In genomic region chr5:117574894-117575293, GRCm38 (mm10) we compare ENCODE assay signal across 13 mouse cellular contexts.
DNase-seq lines count a peak whose midpoint lies in the region; ATAC-seq and TF ChIP-seq lines count a peak whose summit lies in the region.
"Had no signal": no experiment of that assay in that cellular context is flagged by ENCODE, and none has a peak within 500 bp of the region (broad histone marks: within the 10 kb centered on the region; RNA-seq: fewer than 3 reads in every experiment).

No protein-coding gene starts in this region.

- no peaks in the 10 kb centered on the region for H3K27me3 ChIP-seq in forebrain, embryonic 15.5 days
- no peaks in the 10 kb centered on the region for H3K27me3 ChIP-seq in forebrain, postnatal 0 days (ENCODE audit: insufficient read depth, low read length)
- H3K27me3 ChIP-seq in intestine, postnatal 0 days (replicated peaks; ENCODE audit: control insufficient read depth, insufficient read depth, low read length): no peaks in the 10 kb centered on the region
- no peaks in the 10 kb centered on the region for H3K27me3 ChIP-seq in hindbrain, embryonic 11.5 days (ENCODE audit: control insufficient read depth, insufficient read depth, low read length)
- H3K27me3 ChIP-seq: CH12.LX; stomach, embryonic 15.5 days had no signal

- ATAC-seq in forebrain, embryonic 15.5 days (replicated peaks): no peak
- ATAC-seq in forebrain, postnatal 0 days: no peak
- no peak for ATAC-seq in intestine, postnatal 0 days
- ATAC-seq in hindbrain, embryonic 11.5 days (ENCODE audit: low FRiP score): no peak

- no peak for TF ChIP-seq CTCF in forebrain, postnatal 0 days (IDR thresholded peaks at IDR 0.05; ENCODE audit: low read depth)
- TF ChIP-seq CTCF in intestine, postnatal 0 days (IDR thresholded peaks at IDR 0.05; ENCODE audit: low read depth): no peak

- DNase-seq in forebrain, postnatal 0 days: no peak
- DNase-seq in right cerebral cortex, postnatal 36 days (ENCODE audit: low spot score in 2 of 2): peak; percentile 45 to 46
- DNase-seq in right cerebral cortex, postnatal 4 days: no peak
- DNase-seq in kidney, postnatal 36 days: peak; percentile 49 to 66
- DNase-seq in thymus, postnatal 36 days: no peak
- no peak for DNase-seq in hindbrain, embryonic 11.5 days (ENCODE audit: low spot score)
- DNase-seq: cerebellum, adult 11-12 months had no signal

- H3K4me1 ChIP-seq in forebrain, embryonic 15.5 days: 0 out of 2 replicates have a peak, but pooled peaks cover 5% of the 10 kb centered on the region
- H3K4me1 ChIP-seq in forebrain, postnatal 0 days (ENCODE audit: insufficient read depth): no peaks in the 10 kb centered on the region
- no peaks in the 10 kb centered on the region for H3K4me1 ChIP-seq in intestine, postnatal 0 days (replicated peaks; ENCODE audit: control insufficient read depth, insufficient read depth, low read length)
- H3K4me1 ChIP-seq in hindbrain, embryonic 11.5 days (replicated peaks; ENCODE audit: control insufficient read depth, insufficient read depth, low read length): no peaks in the 10 kb centered on the region
- H3K4me1 ChIP-seq: stomach, embryonic 15.5 days had no signal

- no peak overlapping the region for H3K4me2 ChIP-seq in forebrain, embryonic 15.5 days (replicated peaks)
- H3K4me2 ChIP-seq in forebrain, postnatal 0 days (ENCODE audit: low read depth): no peak overlapping the region
- H3K4me2 ChIP-seq in intestine, postnatal 0 days (replicated peaks; ENCODE audit: low read depth): no peak overlapping the region
- no peak overlapping the region for H3K4me2 ChIP-seq in hindbrain, embryonic 11.5 days (replicated peaks; ENCODE audit: low read depth, low read length)
- H3K4me2 ChIP-seq: stomach, embryonic 15.5 days had no signal

- no peak overlapping the region for H3K4me3 ChIP-seq in forebrain, embryonic 15.5 days
- no peak overlapping the region for H3K4me3 ChIP-seq in forebrain, postnatal 0 days (ENCODE audit: low read depth, low read length)
- H3K4me3 ChIP-seq in intestine, postnatal 0 days (ENCODE audit: low read depth, low read length): no peak overlapping the region
- no peak overlapping the region for H3K4me3 ChIP-seq in hindbrain, embryonic 11.5 days (ENCODE audit: low read depth, low read length)
- H3K4me3 ChIP-seq: stomach, embryonic 15.5 days had no signal

- no peaks in the 10 kb centered on the region for H3K36me3 ChIP-seq in forebrain, embryonic 15.5 days
- H3K36me3 ChIP-seq in forebrain, postnatal 0 days (ENCODE audit: insufficient read depth): no peaks in the 10 kb centered on the region
- no peaks in the 10 kb centered on the region for H3K36me3 ChIP-seq in intestine, postnatal 0 days (ENCODE audit: control insufficient read depth, insufficient read depth)
- no peaks in the 10 kb centered on the region for H3K36me3 ChIP-seq in hindbrain, embryonic 11.5 days (ENCODE audit: control insufficient read depth, insufficient read depth, low read length)
- H3K36me3 ChIP-seq: stomach, embryonic 15.5 days had no signal

- H3K9me3 ChIP-seq in forebrain, embryonic 15.5 days: no peaks in the 10 kb centered on the region
- no peaks in the 10 kb centered on the region for H3K9me3 ChIP-seq in forebrain, postnatal 0 days (ENCODE audit: low read length)
- no peaks in the 10 kb centered on the region for H3K9me3 ChIP-seq in intestine, postnatal 0 days (ENCODE audit: control insufficient read depth)
- H3K9me3 ChIP-seq in hindbrain, embryonic 11.5 days (ENCODE audit: control insufficient read depth, low read length): no peaks in the 10 kb centered on the region
- H3K9me3 ChIP-seq: stomach, embryonic 15.5 days had no signal

- 65% methylated on average over 7 of the region's 7 CpGs for WGBS in forebrain, embryonic 15.5 days
- 65% methylated on average over 7 of the region's 7 CpGs for WGBS in forebrain, postnatal 0 days
- WGBS in intestine, postnatal 0 days: 55% methylated on average over 7 of the region's 7 CpGs
- WGBS in hindbrain, embryonic 11.5 days: 80% methylated on average over 7 of the region's 7 CpGs

- 0 out of 2 replicates have a peak overlapping the region, but pooled peaks have one; percentile 2 for H3K27ac ChIP-seq in forebrain, embryonic 15.5 days (replicated peaks)
- no peak overlapping the region for H3K27ac ChIP-seq in forebrain, postnatal 0 days (ENCODE audit: low read depth, low read length)
- no peak overlapping the region for H3K27ac ChIP-seq in intestine, postnatal 0 days (ENCODE audit: low read depth, low read length)
- no peak overlapping the region for H3K27ac ChIP-seq in hindbrain, embryonic 11.5 days (ENCODE audit: low read depth, low read length)
- H3K27ac ChIP-seq: liver, embryonic 14.5 days; macrophage; stomach, embryonic 15.5 days had no signal

- no peak overlapping the region for H3K9ac ChIP-seq in forebrain, embryonic 15.5 days (replicated peaks)
- H3K9ac ChIP-seq in forebrain, postnatal 0 days: no peak overlapping the region
- no peak overlapping the region for H3K9ac ChIP-seq in intestine, postnatal 0 days (ENCODE audit: low read depth, low read length)
- H3K9ac ChIP-seq in hindbrain, embryonic 11.5 days (ENCODE audit: low read depth, low read length): no peak overlapping the region
- H3K9ac ChIP-seq: liver, embryonic 14.5 days; stomach, embryonic 15.5 days had no signal

Comparison
In these comparisons a context has a peak if more than half of its experiments do, and no peak if none do; other contexts are left out.
1. DNase-seq: peak in right cerebral cortex, postnatal 36 days (2 of 2) and kidney, postnatal 36 days (2 of 2); none in forebrain, postnatal 0 days (single experiment), right cerebral cortex, postnatal 4 days (single experiment), thymus, postnatal 36 days (0 of 2) and hindbrain, embryonic 11.5 days (single experiment).